ENCODE assay signal across 8 mouse cellular contexts in genomic region chr11:97415330-97415711, GRCm38 (mm10). TPM values are rescaled to one million over a fixed set of nuclear protein-coding genes. Genes with fewer than 3 reads are reported as not detected.
A peak's percentile ranks its signal among the peaks of the same experiment; 100 is the strongest.
DNase-seq lines count a peak whose midpoint lies in the region; ATAC-seq and TF ChIP-seq lines count a peak whose summit lies in the region.

Gene Arhgap23 (plus strand): TSS chr11:97415533.

- H3K27me3 ChIP-seq in hindbrain, embryonic 16.5 days (replicated peaks; ENCODE audit: control insufficient read depth, insufficient read depth, low read length), result 0 out of 2 replicates have a peak, but pooled peaks cover 3% of the 10 kb centered on the region
- no peaks in the 10 kb centered on the region for H3K27me3 ChIP-seq in limb, embryonic 14.5 days (ENCODE audit: control insufficient read depth, insufficient read depth, low read length)
- no peaks in the 10 kb centered on the region; the same call in 1 of the 2 replicates for H3K27me3 ChIP-seq in midbrain, embryonic 15.5 days (replicated peaks)

- H3K4me3 ChIP-seq in layer of hippocampus, adult 2 months, result peak within 1 kb of the TSS; percentile 71
- H3K4me3 ChIP-seq in hindbrain, embryonic 16.5 days (ENCODE audit: low read length), result peak within 1 kb of the TSS; percentile 47
- peak within 1 kb of the TSS; percentile 85 for H3K4me3 ChIP-seq in limb, embryonic 14.5 days (replicated peaks; ENCODE audit: low read length)
- H3K4me3 ChIP-seq in midbrain, embryonic 15.5 days, result peak within 1 kb of the TSS; percentile 37

- peak within 1 kb of the TSS; percentile 91 for H3K27ac ChIP-seq in layer of hippocampus, adult 2 months
- H3K27ac ChIP-seq in hindbrain, embryonic 16.5 days (ENCODE audit: low read depth, low read length), result peak within 1 kb of the TSS; percentile 66; the same call in 1 of the 2 replicates
- H3K27ac ChIP-seq in limb, embryonic 14.5 days (replicated peaks; ENCODE audit: low read depth, low read length), result peak within 1 kb of the TSS; percentile 84
- peak within 1 kb of the TSS; percentile 31 for H3K27ac ChIP-seq in midbrain, embryonic 15.5 days

- peak; percentile 45; the same call in 1 of the 2 replicates for ATAC-seq in hindbrain, embryonic 16.5 days
- peak; percentile 87 for ATAC-seq in limb, embryonic 14.5 days (ENCODE audit: low FRiP score, low read depth)
- peak; percentile 22; the same call in 1 of the 2 replicates for ATAC-seq in midbrain, embryonic 15.5 days (replicated peaks)

- H3K9me3 ChIP-seq in hindbrain, embryonic 16.5 days (ENCODE audit: control insufficient read depth, low read length), result no peaks in the 10 kb centered on the region
- H3K9me3 ChIP-seq in limb, embryonic 14.5 days (ENCODE audit: control insufficient read depth, low read length), result no peaks in the 10 kb centered on the region
- no peaks in the 10 kb centered on the region for H3K9me3 ChIP-seq in midbrain, embryonic 15.5 days

- H3K4me1 ChIP-seq in hindbrain, embryonic 16.5 days (ENCODE audit: control insufficient read depth, insufficient read depth, low read depth, low read length), result peaks cover 6% of the 10 kb centered on the region
- peaks cover 12% of the 10 kb centered on the region for H3K4me1 ChIP-seq in limb, embryonic 14.5 days (ENCODE audit: control insufficient read depth, insufficient read depth, low read length)
- H3K4me1 ChIP-seq in midbrain, embryonic 15.5 days, result peaks cover 14% of the 10 kb centered on the region

- TF ChIP-seq POLR2A in limb, embryonic 14.5 days (IDR thresholded peaks at IDR 0.05; ENCODE audit: borderline replicate concordance, extremely low read depth, insufficient read depth, insufficient read length), result no peak

- peak within 1 kb of the TSS; percentile 65 for H3K4me2 ChIP-seq in hindbrain, embryonic 16.5 days (ENCODE audit: low read length)
- peak within 1 kb of the TSS; percentile 73 for H3K4me2 ChIP-seq in limb, embryonic 14.5 days (replicated peaks; ENCODE audit: low read depth, low read length, severe bottlenecking)
- peak within 1 kb of the TSS; percentile 49 for H3K4me2 ChIP-seq in midbrain, embryonic 15.5 days

- peak within 1 kb of the TSS; percentile 65 for H3K9ac ChIP-seq in hindbrain, embryonic 16.5 days (ENCODE audit: low read depth, low read length)
- peak within 1 kb of the TSS; percentile 80 for H3K9ac ChIP-seq in limb, embryonic 14.5 days (ENCODE audit: low read depth, low read length, severe bottlenecking)
- H3K9ac ChIP-seq in midbrain, embryonic 15.5 days, result 0 out of 2 replicates have a peak within 1 kb of the TSS, but pooled peaks have one; percentile 12

- TF ChIP-seq CTCF in layer of hippocampus, adult 2 months (conservative IDR thresholded peaks at IDR 0.05), result no peak

- no peak for DNase-seq in layer of hippocampus, adult 2 months (ENCODE audit: low spot score in 2 of 2)
- no peak for DNase-seq in layer of hippocampus, adult 9-10 months (ENCODE audit: low spot score)
- peak; percentile 67 for DNase-seq in brain, adult 2 months (ENCODE audit: low read depth, low spot score)
- peak; percentile 85 for DNase-seq in gastrocnemius, postnatal 10 days
- peak; percentile 84 for DNase-seq in limb, embryonic 14.5 days (ENCODE audit: low spot score)
- peak; percentile 60 to 62 for DNase-seq in urinary bladder, postnatal 36 days (ENCODE audit: low spot score in 2 of 2)

- 1% methylated on average over 29 of the region's 29 CpGs for WGBS in hindbrain, embryonic 16.5 days
- under 1% methylated on average over 27 of the region's 29 CpGs for WGBS in limb, embryonic 14.5 days
- under 1% methylated on average over 29 of the region's 29 CpGs for WGBS in midbrain, embryonic 15.5 days

- H3K36me3 ChIP-seq in hindbrain, embryonic 16.5 days (ENCODE audit: control insufficient read depth, insufficient read depth, low read length), result no peaks in the 10 kb centered on the region
- no peaks in the 10 kb centered on the region for H3K36me3 ChIP-seq in limb, embryonic 14.5 days (ENCODE audit: control insufficient read depth, insufficient read depth, low read length)
- H3K36me3 ChIP-seq in midbrain, embryonic 15.5 days (replicated peaks), result no peaks in the 10 kb centered on the region

RNA-seq across cellular contexts. Expression of gene Arhgap23, which starts in this region (rescaled TPM):
- 10 to 100 TPM; 66.0 to 74.1 TPM for total RNA-seq in layer of hippocampus, adult 2 months (2021)
- total RNA-seq in gastrocnemius, postnatal 10 days (2021), result 10 to 100 TPM; 13.5 to 18.9 TPM
- polyA plus RNA-seq in hindbrain, embryonic 16.5 days (2015; fragmentation: Nextera tagmentation; extraction: Ambion mirVana), result 8.5 and 9.4 TPM in 2 replicates
- polyA plus RNA-seq in limb, embryonic 14.5 days (2012; rRNA removed), result 28.9 and 37.9 TPM in 2 replicates
- 9.8 and 10.8 TPM in 2 replicates for polyA plus RNA-seq in limb, embryonic 14.5 days (2014; fragmentation: Nextera tagmentation; extraction: Ambion mirVana)
- 10.9 and 11.0 TPM in 2 replicates for polyA plus RNA-seq in midbrain, embryonic 15.5 days (2015; fragmentation: Nextera tagmentation; extraction: Ambion mirVana)

Comparison
In these comparisons a context has a peak if more than half of its experiments do, and no peak if none do; other contexts are left out.
1. DNase-seq: peak in brain, adult 2 months (single experiment), gastrocnemius, postnatal 10 days (single experiment), limb, embryonic 14.5 days (single experiment) and urinary bladder, postnatal 36 days (2 of 2); none in layer of hippocampus, adult 2 months (0 of 2) and layer of hippocampus, adult 9-10 months (single experiment).
2. H3K27ac ChIP-seq: peak in every context shown above with its lines; median percentile 91 in layer of hippocampus, adult 2 months; 84 in limb, embryonic 14.5 days; 66 in hindbrain, embryonic 16.5 days; 31 in midbrain, embryonic 15.5 days.
3. ATAC-seq: peak in every context shown above with its lines; median percentile 87 in limb, embryonic 14.5 days; 45 in hindbrain, embryonic 16.5 days; 22 in midbrain, embryonic 15.5 days.
4. H3K9ac ChIP-seq: peak in every context shown above with its lines; median percentile 80 in limb, embryonic 14.5 days; 65 in hindbrain, embryonic 16.5 days; 12 in midbrain, embryonic 15.5 days.
5. Peak in every context shown above with its lines, with median percentiles within 50 percentile points of each other: H3K4me3 ChIP-seq and H3K4me2 ChIP-seq.